Mouse (Mus musculus) kidney, adult 10 weeks (tissue): Measurements from ENCODE around the gene Plcg2. TPM values are rescaled to one million over a fixed set of nuclear protein-coding genes. Genes with fewer than 3 reads are reported as not detected.

ENCODE experiments used
- polyA plus RNA-seq: library from polyadenylated mRNA; stranded (reverse); fragments of 350-450 nt; fragmentation: Illumina TruSeq; extraction: RNeasy Lipid Tissue Mini Kit (QIAGEN cat#74804); gene quantifications from one replicate; pipeline ENCODE4 v1.2.3, GENCODE M21; 2014; ENCODE audit warnings: low read depth, low replicate concordance

Gene Plcg2
- polyA plus RNA-seq = 2.0 TPM

DNA sequence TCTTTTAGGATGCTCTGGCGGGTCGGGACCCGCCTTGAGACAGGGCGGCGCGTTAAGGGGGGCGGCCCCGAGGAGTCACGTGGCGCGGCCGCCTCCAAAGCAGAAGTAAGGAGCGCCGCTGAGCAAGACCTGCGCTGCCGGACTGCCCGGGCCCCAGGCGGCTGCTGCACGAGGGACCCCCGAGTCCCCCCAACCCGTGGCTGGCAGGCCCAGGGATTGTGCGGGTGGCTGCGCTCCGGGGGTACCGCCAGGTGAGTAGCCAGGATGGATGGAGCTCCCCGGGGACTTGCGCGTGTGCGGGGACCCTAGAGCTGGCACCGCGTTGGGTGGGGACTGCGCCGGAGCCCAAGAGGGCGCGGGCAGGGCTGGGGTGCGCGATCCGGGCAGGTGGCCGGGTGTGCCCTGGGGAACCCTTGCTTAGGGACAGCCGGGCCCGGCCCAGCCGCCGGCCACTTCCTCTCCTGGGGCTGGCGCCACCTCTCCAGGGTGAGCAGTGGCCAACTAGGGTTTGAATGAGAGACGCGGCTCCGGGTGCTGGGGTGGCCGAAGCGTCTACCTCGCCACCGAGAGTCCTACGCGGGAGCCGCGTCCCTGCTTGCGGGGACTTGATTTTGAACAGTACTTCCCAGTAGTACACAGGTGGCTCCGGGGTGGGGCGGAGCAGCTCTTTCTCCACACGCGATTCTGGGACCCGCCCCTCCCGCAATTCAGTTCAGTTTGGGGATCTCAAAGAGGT lies at the start of gene Plcg2:
Gene Plcg2, plus strand, starts transcription at position 113 of the 736 bp plus-strand sequence.

DNA sequence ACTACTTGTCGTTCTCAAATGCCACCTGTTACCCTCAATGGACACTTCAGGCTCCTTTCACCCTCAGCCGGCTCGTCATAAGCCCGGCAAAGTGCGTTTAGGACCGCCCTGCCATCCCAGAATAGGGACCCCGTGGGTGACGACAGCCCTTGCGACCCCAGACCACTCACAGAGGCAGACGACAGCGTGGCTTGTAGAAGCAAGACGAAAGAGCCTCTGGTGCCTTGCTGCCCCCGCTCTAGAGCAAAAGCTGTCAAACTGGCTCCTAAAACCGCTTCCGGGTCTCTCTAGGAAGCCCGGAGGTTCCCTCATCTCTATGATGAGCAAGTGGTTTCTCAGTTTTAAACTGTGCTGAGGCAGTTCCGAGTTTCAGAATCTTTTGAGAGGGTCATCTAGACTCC lies 175.3 kb downstream of the Plcg2 start, which contains the start of gene Sdr42e1:
Gene Sdr42e1, minus strand, starts transcription at position 260 of the 401 bp plus-strand sequence.

Other genes with a start within 250 kb of the Plcg2 start
- 2.5 TPM for gene Cmip, start 241.2 kb upstream of the Plcg2 start, polyA plus RNA-seq
- 3.6 TPM for gene Sdr42e1, start 175.4 kb downstream of the Plcg2 start, polyA plus RNA-seq
- gene Hsd17b2, start 203.6 kb downstream of the Plcg2 start, polyA plus RNA-seq = 2.3 TPM